Mouse (Mus musculus) hindbrain, embryonic 16.5 days (tissue): ENCODE measurements around the gene Tmem104. TPM values are rescaled to one million over a fixed set of nuclear protein-coding genes. Genes with fewer than 3 reads are reported as not detected.

ENCODE experiments used
- ATAC-seq: fragments of 200-750 bp; cut with Nextera tagmentation; 2 replicates; pipeline ENCODE4 v1.8.0; 2017; ENCODE audit warnings: moderate TSS enrichment, moderate library complexity
- H3K27ac ChIP-seq: fragments of 300-500 bp; sonication (generic); 2 replicates; pipeline ENCODE4 v1.5.1; 2014; ENCODE audit warnings: low read depth, mild to moderate bottlenecking, control low read depth, low read length, moderate library complexity
- H3K27me3 ChIP-seq: fragments of 300-500 bp; sonication (generic); replicated peaks from 2 replicates; pipeline ENCODE4 v1.6.1; 2014; ENCODE audit warnings: low read length; ENCODE audit not compliant: control insufficient read depth, insufficient read depth
- H3K36me3 ChIP-seq: fragments of 300-500 bp; sonication (generic); 2 replicates; pipeline ENCODE4 v1.6.1; 2014; ENCODE audit warnings: mild to moderate bottlenecking, low read length, moderate library complexity, mixed read lengths; ENCODE audit not compliant: control insufficient read depth, insufficient read depth
- H3K4me1 ChIP-seq: fragments of 300-500 bp; sonication (generic); 2 replicates; pipeline ENCODE4 v1.6.1; 2014; ENCODE audit warnings: low read depth, low read length; ENCODE audit not compliant: control insufficient read depth, insufficient read depth
- H3K4me2 ChIP-seq: fragments of 300-500 bp; sonication (generic); 2 replicates; pipeline ENCODE4 v1.6.1; 2014; ENCODE audit warnings: mild to moderate bottlenecking, low read length, control low read depth, moderate library complexity
- H3K4me3 ChIP-seq: fragments of 300-500 bp; sonication (generic); 2 replicates; pipeline ENCODE4 v1.5.1; 2014; ENCODE audit warnings: mild to moderate bottlenecking, low read length, control low read depth, moderate library complexity
- H3K9ac ChIP-seq: fragments of 300-500 bp; sonication (generic); 2 replicates; pipeline ENCODE4 v1.6.1; 2014; ENCODE audit warnings: low read depth, mild to moderate bottlenecking, control low read depth, low read length, moderate library complexity
- H3K9me3 ChIP-seq: fragments of 300-500 bp; sonication (generic); 2 replicates; pipeline ENCODE4 v1.6.1; 2014; ENCODE audit warnings: mild to moderate bottlenecking, low read length, moderate library complexity; ENCODE audit not compliant: control insufficient read depth
- WGBS: fragments of 180-500 bp; shearing (Covaris S2); extraction: QIAGEN DNeasy Blood & Tissue Kit; methylation state at CpG from one replicate; pipeline ENCODE4 v1.1.7; 2014; 5-methylcytosine and 5-hydroxymethylcytosine counted together
- polyA plus RNA-seq: library from polyadenylated mRNA; unstranded; fragments of >200 nt; fragmentation: Nextera tagmentation; extraction: Ambion mirVana; gene quantifications from 2 replicates; pipeline ENCODE4 v1.2.1, GENCODE M21; 2015

Tmem104 gene
- polyA plus RNA-seq, 1 experiment from 2014 or later = 13.1 TPM

DNA sequence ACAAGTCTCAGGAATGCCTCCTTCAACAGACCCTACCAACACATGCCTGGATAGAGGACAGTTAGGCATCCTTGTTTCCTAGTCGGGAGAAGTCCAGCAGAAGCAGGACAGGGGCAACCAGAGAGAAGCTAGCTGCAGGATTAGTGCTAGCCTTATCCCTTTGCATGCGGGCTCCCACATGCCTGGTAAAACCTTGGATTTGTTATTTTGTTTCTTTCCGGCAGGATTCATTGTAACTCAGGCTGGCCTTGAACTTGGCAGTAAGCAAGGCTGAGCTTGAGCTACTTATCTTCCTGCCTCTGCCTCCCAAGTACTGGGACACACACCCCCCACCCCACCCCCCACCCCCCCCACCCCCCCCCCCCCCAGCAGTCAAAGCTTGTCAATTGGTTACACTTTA, 64.0 kb downstream of the Tmem104 start:
- H3K4me1 ChIP-seq = peaks cover 25% of the 10 kb centered on the region
- no peaks in the 10 kb centered on the region for H3K9me3 ChIP-seq
- no peak overlapping the region for H3K4me2 ChIP-seq
- no peak overlapping the region for H3K27ac ChIP-seq
- no peak overlapping the region for H3K4me3 ChIP-seq
- no peaks in the 10 kb centered on the region for H3K36me3 ChIP-seq
- 64% methylated on average over 3 of the region's 3 CpGs for WGBS
- no peak overlapping the region for H3K9ac ChIP-seq
- peaks cover 35% of the 10 kb centered on the region for H3K27me3 ChIP-seq
- no peak for ATAC-seq

DNA sequence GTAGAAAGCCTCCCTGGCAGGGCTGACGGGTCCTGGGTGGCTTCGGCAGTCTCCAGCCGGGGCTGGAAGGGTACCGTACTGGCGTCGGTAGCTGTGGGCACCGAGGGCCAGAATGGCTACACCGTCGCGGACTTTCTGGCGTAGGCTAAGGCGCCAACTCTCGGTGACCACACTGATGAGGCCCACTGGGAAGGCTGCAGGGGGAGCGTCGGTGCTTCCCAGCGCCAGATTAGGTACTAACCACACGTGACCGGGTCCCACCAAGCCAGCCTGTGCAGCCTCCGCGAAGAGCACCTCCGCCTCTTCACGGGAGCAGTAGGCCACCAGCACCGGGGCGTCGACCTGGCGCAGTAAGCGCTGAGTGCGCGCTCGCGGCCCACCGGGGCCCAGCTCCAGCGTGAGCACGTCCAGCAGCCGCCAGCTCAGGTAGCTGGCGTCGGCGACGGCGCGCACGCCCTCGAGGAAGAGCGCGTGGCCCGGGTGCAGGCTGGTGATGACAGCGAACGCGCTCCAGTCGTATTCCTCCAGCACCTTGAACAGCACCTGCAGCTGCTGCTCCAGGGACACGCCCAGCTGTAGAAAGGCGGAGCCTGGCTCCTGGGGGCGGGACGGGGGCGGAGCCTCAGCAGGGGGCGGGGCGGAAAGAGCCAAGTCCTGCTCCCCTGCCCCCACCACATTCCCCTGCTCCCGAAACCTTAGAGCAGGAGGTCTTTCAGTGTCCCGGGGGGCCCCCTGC, 70.7 kb downstream of the Tmem104 start:
- H3K4me2 ChIP-seq = peak overlapping the region; percentile 40
- no peaks in the 10 kb centered on the region for H3K36me3 ChIP-seq
- H3K4me3 ChIP-seq = peak overlapping the region; percentile 26
- WGBS = 18% methylated on average over 56 of the region's 59 CpGs
- H3K27ac ChIP-seq = no peak overlapping the region
- ATAC-seq = no peak
- H3K27me3 ChIP-seq = peaks cover 47% of the 10 kb centered on the region
- H3K9me3 ChIP-seq = no peaks in the 10 kb centered on the region
- H3K9ac ChIP-seq = no peak overlapping the region
- no peaks in the 10 kb centered on the region for H3K4me1 ChIP-seq

DNA sequence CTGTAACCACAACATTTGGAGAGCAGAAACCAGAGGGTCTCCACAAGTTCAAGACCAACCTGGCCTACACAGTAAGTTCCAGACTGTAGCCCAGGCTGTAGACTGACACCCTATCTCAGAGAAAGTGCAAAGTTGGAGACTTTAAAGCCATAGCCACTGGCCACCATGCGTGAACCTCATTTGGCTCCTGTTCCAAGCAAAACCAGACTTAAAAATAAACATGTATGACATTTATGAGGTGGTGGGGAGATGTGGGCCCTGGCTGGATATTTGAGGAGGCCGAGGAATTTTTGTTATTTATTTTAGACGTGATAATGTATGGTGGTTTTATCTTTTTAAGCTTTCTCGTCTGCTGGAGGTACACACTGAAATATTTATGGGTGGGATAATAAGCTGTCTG, 71.8 kb downstream of the Tmem104 start:
- Histone ChIP-seq H3K4me3 (no peak overlapping the region), H3K27ac (no peak overlapping the region), H3K9me3 (no peaks in the 10 kb centered on the region), H3K36me3 (no peaks in the 10 kb centered on the region), H3K4me2 (no peak overlapping the region), H3K9ac (no peak overlapping the region), H3K27me3 (peaks cover 48% of the 10 kb centered on the region), H3K4me1 (no peaks in the 10 kb centered on the region)
- 90% methylated on average over 4 of the region's 4 CpGs for WGBS
- ATAC-seq = no peak

DNA sequence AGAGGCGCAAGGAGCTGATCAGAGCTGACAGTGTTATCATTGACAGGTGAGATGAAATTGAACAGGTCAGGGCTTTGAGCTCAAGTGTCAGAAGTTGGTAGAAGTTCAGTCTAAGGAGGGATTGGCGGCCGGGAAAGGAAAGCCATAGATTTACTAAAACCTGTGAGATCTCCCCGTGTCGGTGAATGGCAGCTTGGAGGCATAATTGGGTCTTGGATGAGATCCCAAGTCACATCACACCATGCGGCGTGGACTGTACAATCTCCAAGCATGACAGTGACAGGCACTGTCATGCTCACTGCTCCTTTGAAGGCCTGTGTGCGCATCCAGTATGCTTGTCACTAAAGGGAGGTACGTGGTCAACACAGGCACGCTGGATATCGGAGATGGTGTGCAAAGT, 75.7 kb downstream of the Tmem104 start:
- Histone ChIP-seq H3K27ac (no peak overlapping the region), H3K36me3 (no peaks in the 10 kb centered on the region), H3K27me3 (peaks cover 64% of the 10 kb centered on the region), H3K4me1 (peaks cover 18% of the 10 kb centered on the region), H3K4me2 (no peak overlapping the region), H3K9ac (no peak overlapping the region), H3K9me3 (no peaks in the 10 kb centered on the region), H3K4me3 (no peak overlapping the region)
- WGBS = 73% methylated on average over 11 of the region's 11 CpGs
- no peak for ATAC-seq

DNA sequence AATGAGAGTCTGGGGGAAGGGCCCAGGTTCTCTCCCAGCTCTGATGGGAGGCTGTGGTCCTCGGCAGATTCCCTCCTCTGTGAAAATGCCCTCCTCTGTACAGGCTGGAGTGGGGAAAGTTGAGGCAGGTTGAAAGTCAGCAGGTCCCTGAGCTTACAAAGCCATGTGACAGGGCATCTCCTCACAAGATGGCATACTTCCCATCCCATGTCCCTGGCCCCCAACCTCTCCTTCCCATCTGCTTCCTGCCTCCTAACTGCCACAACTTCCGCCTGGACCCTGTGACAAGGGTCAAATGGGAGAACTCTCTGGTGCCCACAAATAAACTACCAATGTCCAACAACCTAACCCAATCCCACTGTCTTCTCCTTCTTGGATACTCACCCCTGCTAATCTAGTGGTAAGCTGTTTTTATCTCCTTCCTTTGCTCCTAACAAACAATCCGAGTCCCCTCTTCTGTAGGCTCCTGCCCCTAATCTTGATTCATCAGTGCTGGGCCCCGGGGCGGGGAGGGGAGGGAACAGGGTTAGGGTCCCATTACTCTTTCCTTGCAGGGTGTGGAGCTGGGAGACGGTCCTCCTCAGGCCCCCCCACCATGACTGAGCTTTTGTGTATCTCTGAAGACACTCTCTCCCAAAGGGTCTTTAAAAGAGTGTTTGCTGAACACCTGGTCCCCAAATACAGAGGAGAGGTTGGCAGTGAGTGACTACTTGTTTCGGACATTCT, 77.0 kb downstream of the Tmem104 start:
- 73% methylated on average over 7 of the region's 7 CpGs for WGBS
- Histone ChIP-seq H3K27me3 (peaks cover 70% of the 10 kb centered on the region), H3K9ac (no peak overlapping the region), H3K36me3 (peaks cover 9% of the 10 kb centered on the region), H3K4me2 (no peak overlapping the region), H3K9me3 (no peaks in the 10 kb centered on the region), H3K27ac (no peak overlapping the region), H3K4me1 (peaks cover 18% of the 10 kb centered on the region), H3K4me3 (no peak overlapping the region)
- no peak for ATAC-seq

DNA sequence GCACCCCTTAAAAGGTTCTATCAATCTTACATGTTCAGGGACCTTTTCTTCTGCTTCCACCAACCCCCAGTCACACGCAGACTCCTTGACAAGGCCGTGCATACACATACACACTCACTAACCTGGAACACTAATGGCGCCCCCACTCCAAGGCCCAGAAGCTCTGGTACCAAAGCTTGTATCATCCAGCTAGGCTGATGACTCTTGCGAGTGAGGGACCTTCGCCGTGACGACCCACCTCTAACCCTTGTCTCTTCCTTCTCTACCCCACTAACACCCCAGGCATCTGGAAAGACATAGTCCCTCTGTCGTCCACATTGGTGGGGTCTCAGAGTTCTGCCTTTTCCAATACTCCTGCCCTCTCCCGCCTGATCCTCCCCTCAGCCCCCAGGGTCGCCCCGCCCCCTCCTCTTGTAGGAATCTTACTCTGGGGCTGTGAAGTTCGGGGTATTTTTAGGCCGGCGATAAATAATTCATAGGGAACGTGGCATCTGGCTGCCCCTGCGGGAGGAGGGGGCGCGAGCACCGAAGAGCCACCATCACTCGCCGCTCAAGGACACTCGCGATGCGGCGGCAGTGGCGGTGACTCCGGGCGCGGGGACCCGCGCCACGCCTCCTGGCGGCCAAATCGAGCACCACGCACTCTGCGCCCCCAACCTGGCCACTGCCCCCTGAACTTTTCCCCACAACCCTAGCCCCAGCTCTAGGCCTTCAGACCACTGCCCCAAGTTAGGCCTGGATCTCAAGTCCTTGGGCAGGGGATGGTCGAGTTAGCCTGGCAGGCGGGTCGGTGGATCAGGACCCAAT, 77.8 kb downstream of the Tmem104 start:
- Histone ChIP-seq H3K9me3 (no peaks in the 10 kb centered on the region), H3K27me3 (peaks cover 70% of the 10 kb centered on the region), H3K4me1 (peaks cover 18% of the 10 kb centered on the region), H3K27ac (no peak overlapping the region), H3K36me3 (peaks cover 9% of the 10 kb centered on the region), H3K9ac (0 out of 2 replicates have a peak overlapping the region, but pooled peaks have one; percentile 14), H3K4me2 (peak overlapping the region; percentile 54), H3K4me3 (peak overlapping the region; percentile 19)
- WGBS = 6% methylated on average over 37 of the region's 39 CpGs
- no peak for ATAC-seq

DNA sequence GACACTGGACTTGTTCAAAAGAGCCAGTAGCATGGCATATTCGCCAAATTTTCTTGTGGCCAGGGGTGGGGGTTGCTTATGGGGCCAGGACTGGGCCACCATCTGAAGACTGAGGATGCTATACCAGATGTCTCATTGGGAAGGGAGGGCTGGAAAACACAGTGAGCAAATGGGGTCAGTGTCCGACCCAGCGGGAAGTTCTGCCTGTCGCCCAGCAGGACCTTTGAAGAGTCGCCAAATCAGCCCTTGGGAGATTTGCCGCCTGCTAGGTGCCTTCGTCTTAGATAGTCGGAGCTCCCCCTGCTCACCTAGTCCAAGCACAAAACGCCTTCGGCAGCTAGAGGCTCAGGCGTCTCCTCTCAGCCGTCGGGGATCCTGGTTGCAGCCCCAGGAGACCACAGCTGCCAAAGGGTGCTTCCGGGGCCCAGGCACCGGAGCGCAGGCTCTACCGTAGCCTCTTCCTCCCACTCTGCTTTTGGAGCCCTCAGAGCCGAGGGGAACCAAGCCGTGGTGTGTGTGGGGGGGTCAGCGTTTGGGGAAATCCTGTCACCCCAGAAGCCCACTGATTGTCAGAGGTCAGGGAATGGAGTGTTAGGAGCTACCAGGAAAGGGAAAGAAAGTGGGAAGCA, 78.6 kb downstream of the Tmem104 start:
- Histone ChIP-seq H3K9me3 (no peaks in the 10 kb centered on the region), H3K4me1 (peaks cover 18% of the 10 kb centered on the region), H3K4me2 (no peak overlapping the region; the same call in 1 of the 2 replicates), H3K27me3 (peaks cover 63% of the 10 kb centered on the region), H3K36me3 (peaks cover 9% of the 10 kb centered on the region), H3K9ac (no peak overlapping the region), H3K4me3 (peak overlapping the region; percentile 3; the same call in 1 of the 2 replicates), H3K27ac (no peak overlapping the region)
- no peak for ATAC-seq
- 6% methylated on average over 20 of the region's 20 CpGs for WGBS

DNA sequence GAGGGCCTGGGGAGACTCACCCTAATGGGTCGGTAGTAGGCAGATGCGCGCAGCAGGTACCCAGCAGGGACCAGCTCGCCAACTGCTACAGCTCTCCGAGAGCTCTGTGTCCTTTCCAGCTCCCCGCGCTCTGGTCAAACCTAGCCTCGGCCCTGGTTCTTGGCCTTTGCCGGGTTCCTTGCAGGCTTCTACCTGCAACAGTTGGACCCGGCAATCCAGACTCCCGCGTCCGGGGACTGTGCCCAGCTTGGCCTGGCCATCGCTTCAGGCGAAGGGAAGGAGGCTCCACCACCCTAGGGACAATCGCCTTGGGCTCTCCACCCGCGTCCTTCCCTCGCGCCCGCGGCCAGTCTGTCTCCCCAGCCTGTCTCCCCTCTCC, 79.1 kb downstream of the Tmem104 start:
- Histone ChIP-seq H3K27ac (no peak overlapping the region), H3K9me3 (no peaks in the 10 kb centered on the region), H3K27me3 (peaks cover 59% of the 10 kb centered on the region), H3K9ac (no peak overlapping the region), H3K36me3 (peaks cover 9% of the 10 kb centered on the region), H3K4me1 (peaks cover 18% of the 10 kb centered on the region), H3K4me2 (peak overlapping the region; percentile 55), H3K4me3 (peak overlapping the region; percentile 35)
- ATAC-seq = no peak
- under 1% methylated on average over 21 of the region's 22 CpGs for WGBS
